Mouse (Mus musculus) heart, postnatal 0 days (tissue): ENCODE results near the gene Kremen2. TPM values are rescaled to one million over a fixed set of nuclear protein-coding genes. Genes with fewer than 3 reads are reported as not detected.
A peak's percentile ranks its signal among the peaks of the same experiment; 100 is the strongest.

Experiments used
- ATAC-seq: fragments of 200-750 bp; cut with Nextera tagmentation; 2 replicates; pipeline ENCODE4 v1.8.0; 2017; ENCODE audit warnings: low read depth, moderate number of reproducible peaks, moderate library complexity; ENCODE audit not compliant: insufficient read depth
- DNase-seq: peaks from one replicate; pipeline ENCODE4 v3.0.0-alpha.2; 2016; ENCODE audit warnings: low spot score
- H3K27ac ChIP-seq: fragments of 300-500 bp; sonication (generic); 2 replicates; pipeline ENCODE4 v1.5.1; 2014; ENCODE audit warnings: low read depth, mild to moderate bottlenecking
- H3K27me3 ChIP-seq: fragments of 300-500 bp; sonication (generic); 2 replicates; pipeline ENCODE4 v1.6.1; 2014; ENCODE audit warnings: low read length, mixed read lengths; ENCODE audit not compliant: control insufficient read depth, insufficient read depth
- H3K36me3 ChIP-seq: fragments of 300-500 bp; sonication (generic); replicated peaks from 2 replicates; pipeline ENCODE4 v1.6.1; 2014; ENCODE audit warnings: low read length, mixed read lengths; ENCODE audit not compliant: control insufficient read depth, insufficient read depth
- H3K4me1 ChIP-seq: fragments of 300-500 bp; sonication (generic); 2 replicates; pipeline ENCODE4 v1.6.1; 2014; ENCODE audit warnings: antibody characterized with exemption; ENCODE audit not compliant: control insufficient read depth, insufficient read depth
- H3K4me2 ChIP-seq: fragments of 300-500 bp; sonication (generic); 2 replicates; pipeline ENCODE4 v1.6.1; 2014; ENCODE audit warnings: low read depth, mild to moderate bottlenecking, low read length, moderate library complexity
- H3K4me3 ChIP-seq: fragments of 300-500 bp; sonication (generic); 2 replicates; pipeline ENCODE4 v1.5.1; 2014; ENCODE audit warnings: low read depth, low read length
- H3K9ac ChIP-seq: fragments of 300-500 bp; sonication (generic); replicated peaks from 2 replicates; pipeline ENCODE4 v1.6.1; 2014; ENCODE audit warnings: low read depth, low read length, mixed read lengths
- H3K9me3 ChIP-seq: fragments of 300-500 bp; sonication (generic); replicated peaks from 2 replicates; pipeline ENCODE4 v1.6.1; 2016; ENCODE audit warnings: low read length; ENCODE audit not compliant: control insufficient read depth
- CTCF ChIP-seq: IDR thresholded peaks from 2 replicates; pipeline ENCODE4 v1.5.1; 2016; ENCODE audit warnings: antibody characterized with exemption, control low read depth, low read depth
- EP300 ChIP-seq: IDR thresholded peaks from 2 replicates; pipeline ENCODE4 v1.6.1; 2016; ENCODE audit warnings: antibody characterized with exemption, low read depth
- WGBS: fragments of 180-500 bp; shearing (Covaris S2); extraction: QIAGEN DNeasy Blood & Tissue Kit; methylation state at CpG from one replicate; pipeline ENCODE4 v1.1.7; 2014; 5-methylcytosine and 5-hydroxymethylcytosine counted together
- polyA plus RNA-seq: library from polyadenylated mRNA; unstranded; fragments of >200 nt; fragmentation: Nextera tagmentation; extraction: Ambion mirVana; gene quantifications from 2 replicates; pipeline ENCODE4 v1.2.1, GENCODE M21; 2015
- total RNA-seq: library from RNA; depleted of rRNA; stranded (reverse); fragments of >200 nt; gene quantifications from 2 replicates; pipeline ENCODE4 v1.2.3, GENCODE M21; 2014; ENCODE audit warnings: low replicate concordance

Gene Kremen2
- total and polyA plus RNA-seq, 2 experiments from 2014 or later: not detected

- no peak overlapping the region for H3K4me3 ChIP-seq
- H3K9me3 ChIP-seq: no peaks in the 10 kb centered on the region
- no peak for DNase-seq
- no peak for ATAC-seq
- TF ChIP-seq CTCF (no peak), EP300 (no peak)
- peaks cover 66% of the 10 kb centered on the region for H3K27me3 ChIP-seq
- H3K4me1 ChIP-seq: peaks cover 19% of the 10 kb centered on the region
- WGBS: 8% methylated on average over 44 of the region's 44 CpGs
- H3K27ac ChIP-seq: no peak overlapping the region
- H3K9ac ChIP-seq: no peak overlapping the region
- 0 out of 2 replicates have a peak, but pooled peaks cover 5% of the 10 kb centered on the region for H3K36me3 ChIP-seq
- H3K4me2 ChIP-seq: peak overlapping the region; percentile 2
Measured at GRCm38 (mm10) chr17:23742210-23742793, 3.3 kb downstream of the Kremen2 start.

- DNase-seq: no peak
- TF ChIP-seq EP300 (no peak), CTCF (no peak)
- ATAC-seq: no peak
- Histone ChIP-seq H3K4me3 (no peak overlapping the region), H3K4me2 (no peak overlapping the region), H3K9me3 (no peaks in the 10 kb centered on the region), H3K27me3 (peaks cover 61% of the 10 kb centered on the region), H3K4me1 (peaks cover 19% of the 10 kb centered on the region), H3K27ac (no peak overlapping the region), H3K9ac (no peak overlapping the region), H3K36me3 (peaks cover 9% of the 10 kb centered on the region; the same call in 1 of the 2 replicates)
- WGBS: 47% methylated on average over 38 of the region's 38 CpGs
Measured at GRCm38 (mm10) chr17:23741359-23742209, 4.0 kb downstream of the Kremen2 start.

GRCm38 (mm10) chr17:23740598-23741021, 5.0 kb downstream of the Kremen2 start, which contains the start of gene Paqr4:
Gene Paqr4 (minus strand): TSS chr17:23740867.
- DNase-seq: no peak
- TF ChIP-seq EP300 (no peak), CTCF (no peak)
- Histone ChIP-seq H3K4me1 (peaks cover 15% of the 10 kb centered on the region), H3K27ac (peak within 1 kb of the TSS; percentile 30; the same call in 1 of the 2 replicates), H3K27me3 (peaks cover 51% of the 10 kb centered on the region), H3K4me2 (peak within 1 kb of the TSS; percentile 70), H3K9ac (peak within 1 kb of the TSS; percentile 48), H3K4me3 (peak within 1 kb of the TSS; percentile 55), H3K9me3 (no peaks in the 10 kb centered on the region), H3K36me3 (peaks cover 17% of the 10 kb centered on the region)
- WGBS: 7% methylated on average over 13 of the region's 13 CpGs
- ATAC-seq: peak; percentile 22

GRCm38 (mm10) chr17:23740136-23740584, 5.5 kb downstream of the Kremen2 start:
- Histone ChIP-seq H3K4me2 (peak overlapping the region; percentile 70), H3K9me3 (no peaks in the 10 kb centered on the region), H3K4me1 (peaks cover 15% of the 10 kb centered on the region), H3K4me3 (peak overlapping the region; percentile 55), H3K36me3 (peaks cover 19% of the 10 kb centered on the region), H3K9ac (peak overlapping the region; percentile 48), H3K27me3 (peaks cover 47% of the 10 kb centered on the region), H3K27ac (peak overlapping the region; percentile 30; the same call in 1 of the 2 replicates)
- peak; percentile 89 for ATAC-seq
- DNase-seq: peak; percentile 89
- WGBS: 1% methylated on average over 33 of the region's 46 CpGs
- TF ChIP-seq CTCF (no peak), EP300 (no peak)

GRCm38 (mm10) chr17:23739202-23740135, 6.2 kb downstream of the Kremen2 start:
- Histone ChIP-seq H3K27me3 (peaks cover 40% of the 10 kb centered on the region), H3K9ac (peak overlapping the region; percentile 48), H3K4me2 (peak overlapping the region; percentile 70), H3K36me3 (peaks cover 19% of the 10 kb centered on the region), H3K4me1 (peaks cover 15% of the 10 kb centered on the region), H3K27ac (peak overlapping the region; percentile 30; the same call in 1 of the 2 replicates), H3K4me3 (peak overlapping the region; percentile 55), H3K9me3 (no peaks in the 10 kb centered on the region)
- ATAC-seq (peak; percentile 17; the same call in 1 of the 2 replicates), DNase-seq (peak; percentile 29)
- no peak for TF ChIP-seq CTCF
- WGBS: 2% methylated on average over 48 of the region's 48 CpGs
